Mouse (Mus musculus) heart, embryonic 11.5 days (tissue): Measurements from ENCODE around the gene Idh2. TPM values are rescaled to one million over a fixed set of nuclear protein-coding genes. Genes with fewer than 3 reads are reported as not detected.

ENCODE experiments used
- ATAC-seq: fragments of 200-750 bp; cut with Nextera tagmentation; replicated peaks from 2 replicates; pipeline ENCODE4 v1.8.0; 2017; ENCODE audit warnings: moderate library complexity; ENCODE audit not compliant: insufficient number of reproducible peaks, low FRiP score, low TSS enrichment
- H3K27ac ChIP-seq: fragments of 300-500 bp; sonication (generic); 2 replicates; pipeline ENCODE4 v1.5.1; 2014; ENCODE audit warnings: mild to moderate bottlenecking, low read depth, low read length
- H3K27me3 ChIP-seq: fragments of 300-500 bp; sonication (generic); 2 replicates; pipeline ENCODE4 v1.6.1; 2014; ENCODE audit warnings: mild to moderate bottlenecking, low read length, mixed read lengths; ENCODE audit not compliant: control insufficient read depth, insufficient read depth
- H3K36me3 ChIP-seq: fragments of 300-500 bp; sonication (generic); 2 replicates; pipeline ENCODE4 v1.6.1; 2014; ENCODE audit warnings: mild to moderate bottlenecking, low read length, moderate library complexity, mixed read lengths; ENCODE audit not compliant: control insufficient read depth, insufficient read depth
- H3K4me1 ChIP-seq: fragments of 300-500 bp; sonication (generic); 2 replicates; pipeline ENCODE4 v1.6.1; 2014; ENCODE audit warnings: low read length; ENCODE audit not compliant: control insufficient read depth, insufficient read depth
- H3K4me2 ChIP-seq: fragments of 300-500 bp; sonication (generic); 2 replicates; pipeline ENCODE4 v1.6.1; 2014; ENCODE audit warnings: mild to moderate bottlenecking, moderate library complexity
- H3K4me3 ChIP-seq: fragments of 300-500 bp; sonication (generic); 2 replicates; pipeline ENCODE4 v1.5.1; 2014; ENCODE audit warnings: low read depth, low read length
- H3K9ac ChIP-seq: fragments of 300-500 bp; sonication (generic); 2 replicates; pipeline ENCODE4 v1.6.1; 2014; ENCODE audit warnings: mild to moderate bottlenecking, low read depth, low read length, moderate library complexity
- H3K9me3 ChIP-seq: fragments of 300-500 bp; sonication (generic); replicated peaks from 2 replicates; pipeline ENCODE4 v1.6.1; 2016; ENCODE audit warnings: low read length; ENCODE audit not compliant: control insufficient read depth
- WGBS: fragments of 180-500 bp; shearing (Covaris S2); extraction: QIAGEN DNeasy Blood & Tissue Kit; methylation state at CpG from one replicate; pipeline ENCODE4 v1.1.7; 2014; ENCODE audit not compliant: insufficient replicate concordance; 5-methylcytosine and 5-hydroxymethylcytosine counted together
- polyA plus RNA-seq: library from polyadenylated mRNA; unstranded; fragments of >200 nt; fragmentation: Nextera tagmentation; extraction: Ambion mirVana; gene quantifications from 2 replicates; pipeline ENCODE4 v1.2.1, GENCODE M21; 2014

Gene Idh2
- polyA plus RNA-seq, 1 experiment from 2014 or later = 1,200 TPM

GRCm38 (mm10) chr7:80095598-80096309 is 19.4 kb downstream of the Idh2 start:
- no peaks in the 10 kb centered on the region for H3K9me3 ChIP-seq
- no peak for ATAC-seq
- H3K27ac ChIP-seq = no peak overlapping the region
- no peak overlapping the region for H3K4me2 ChIP-seq
- no peak overlapping the region for H3K9ac ChIP-seq
- H3K27me3 ChIP-seq = no peaks in the 10 kb centered on the region
- 89% methylated on average over 20 of the region's 20 CpGs for WGBS
- no peak overlapping the region for H3K4me3 ChIP-seq
- peaks cover 74% of the 10 kb centered on the region for H3K36me3 ChIP-seq
- H3K4me1 ChIP-seq = peaks cover 3% of the 10 kb centered on the region; the same call in 1 of the 2 replicates

GRCm38 (mm10) chr7:80094481-80094880 is 20.7 kb downstream of the Idh2 start:
- no peaks in the 10 kb centered on the region for H3K9me3 ChIP-seq
- 83% methylated on average over 5 of the region's 5 CpGs for whole genome bisulfite sequencing

GRCm38 (mm10) chr7:80092351-80093046 is 22.7 kb downstream of the Idh2 start:
- ATAC-seq = no peak
- Histone ChIP-seq H3K9me3 (no peaks in the 10 kb centered on the region), H3K9ac (no peak overlapping the region), H3K4me1 (peaks cover 3% of the 10 kb centered on the region; the same call in 1 of the 2 replicates), H3K4me3 (no peak overlapping the region), H3K4me2 (no peak overlapping the region), H3K27ac (peak overlapping the region; percentile 30), H3K36me3 (peaks cover 56% of the 10 kb centered on the region), H3K27me3 (no peaks in the 10 kb centered on the region)
- 74% methylated on average over 9 of the region's 9 CpGs for WGBS

More at GRCm38 (mm10) chr7:80094481-80094880, 20.7 kb downstream of the Idh2 start:
- peaks cover 3% of the 10 kb centered on the region; the same call in 1 of the 2 replicates for H3K4me1 ChIP-seq
- H3K27me3 ChIP-seq = no peaks in the 10 kb centered on the region
- no peak for ATAC-seq
- H3K4me2 ChIP-seq = no peak overlapping the region
- no peak overlapping the region for H3K4me3 ChIP-seq
- peaks cover 68% of the 10 kb centered on the region for H3K36me3 ChIP-seq
- no peak overlapping the region for H3K27ac ChIP-seq
- no peak overlapping the region for H3K9ac ChIP-seq

- Histone ChIP-seq H3K36me3 (peaks cover 54% of the 10 kb centered on the region), H3K4me2 (no peak overlapping the region), H3K4me1 (peaks cover 3% of the 10 kb centered on the region; the same call in 1 of the 2 replicates), H3K4me3 (no peak overlapping the region), H3K27me3 (no peaks in the 10 kb centered on the region), H3K9ac (no peak overlapping the region), H3K9me3 (no peaks in the 10 kb centered on the region), H3K27ac (peak overlapping the region; percentile 30)
- ATAC-seq = no peak
- WGBS = 83% methylated on average over 3 of the region's 4 CpGs
Measured at GRCm38 (mm10) chr7:80091866-80092210, 23.4 kb downstream of the Idh2 start.

GRCm38 (mm10) chr7:80091004-80091865 is 24.0 kb downstream of the Idh2 start:
- Histone ChIP-seq H3K27me3 (no peaks in the 10 kb centered on the region), H3K27ac (0 out of 2 replicates have a peak overlapping the region, but pooled peaks have one; percentile 46), H3K4me2 (no peak overlapping the region), H3K4me1 (peaks cover 3% of the 10 kb centered on the region; the same call in 1 of the 2 replicates), H3K4me3 (no peak overlapping the region), H3K36me3 (peaks cover 49% of the 10 kb centered on the region), H3K9ac (no peak overlapping the region), H3K9me3 (no peaks in the 10 kb centered on the region)
- ATAC-seq = no peak
- 58% methylated on average over 13 of the region's 13 CpGs for WGBS

- H3K4me1 ChIP-seq = peaks cover 3% of the 10 kb centered on the region; the same call in 1 of the 2 replicates
- H3K4me2 ChIP-seq = no peak overlapping the region
- H3K4me3 ChIP-seq = no peak overlapping the region
- no peak overlapping the region for H3K9ac ChIP-seq
- no peak overlapping the region for H3K27ac ChIP-seq
- WGBS = 81% methylated on average over 18 of the region's 18 CpGs
- no peaks in the 10 kb centered on the region for H3K9me3 ChIP-seq
- 0 out of 2 replicates have a peak, but pooled peaks have one; percentile 2 for ATAC-seq
- H3K36me3 ChIP-seq = peaks cover 41% of the 10 kb centered on the region
- no peaks in the 10 kb centered on the region for H3K27me3 ChIP-seq
Measured at GRCm38 (mm10) chr7:80090191-80091003, 24.8 kb downstream of the Idh2 start.

- Histone ChIP-seq H3K9ac (no peak overlapping the region), H3K4me3 (no peak overlapping the region), H3K9me3 (no peaks in the 10 kb centered on the region), H3K4me2 (no peak overlapping the region), H3K36me3 (peaks cover 25% of the 10 kb centered on the region), H3K27me3 (no peaks in the 10 kb centered on the region), H3K27ac (no peak overlapping the region), H3K4me1 (peaks cover 3% of the 10 kb centered on the region; the same call in 1 of the 2 replicates)
- 79% methylated on average over 9 of the region's 9 CpGs for WGBS
- ATAC-seq = no peak
Measured at GRCm38 (mm10) chr7:80088191-80088590, 27.0 kb downstream of the Idh2 start.
